Mouse (Mus musculus): ENCODE measurements around the gene Cts7. TPM values are rescaled to one million over a fixed set of nuclear protein-coding genes. Genes with fewer than 3 reads are reported as not detected.

The Cts7 gene
- total RNA-seq (2014; rRNA removed) (not detected in 2 replicates), polyA plus RNA-seq (2012; rRNA removed) (not detected in 2 replicates)

DNA sequence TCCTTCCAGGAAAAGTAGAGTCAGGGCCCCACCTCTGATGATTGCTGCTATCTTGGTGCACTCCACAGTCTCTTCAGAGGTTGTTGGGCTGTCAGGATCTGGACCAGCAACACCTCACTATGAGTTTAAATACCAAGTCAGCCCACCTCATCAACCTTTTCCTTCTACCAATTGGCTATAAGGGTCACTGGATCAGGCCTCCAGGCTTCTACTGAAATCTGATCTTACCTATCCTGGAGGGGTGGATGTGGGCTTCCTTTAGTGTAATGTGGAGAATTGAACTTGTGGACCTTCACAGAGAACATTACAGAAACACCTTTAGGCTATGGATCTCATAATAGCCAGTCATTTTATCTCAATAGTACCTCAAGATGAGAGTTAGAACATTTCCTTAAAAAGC lies at the start of gene Cts7:
Gene Cts7 (minus strand): TSS at position 101 of the 400 bp plus-strand sequence.
- DNase-seq (ENCODE audit: extremely low read depth, low read depth, low spot score): no peak
- Histone ChIP-seq H3K9ac (ENCODE audit: low read depth, low read length) (no peak within 1 kb of the TSS), H3K36me3 (ENCODE audit: control insufficient read depth, insufficient read depth, low read length) (no peaks in the 10 kb centered on the region), H3K4me1 (ENCODE audit: control insufficient read depth, insufficient read depth, low read length) (no peaks in the 10 kb centered on the region), H3K4me3 (ENCODE audit: insufficient read depth, low read depth, low read length) (no peak within 1 kb of the TSS), H3K27ac (replicated peaks; ENCODE audit: insufficient read depth, low read depth, low read length) (no peak within 1 kb of the TSS), H3K27me3 (ENCODE audit: control insufficient read depth, insufficient read depth, low read length) (no peaks in the 10 kb centered on the region), H3K79me2 (ENCODE audit: control insufficient read depth, insufficient read depth, low read length) (no peaks in the 10 kb centered on the region)
- TF ChIP-seq POLR2A (IDR thresholded peaks at IDR 0.05; ENCODE audit: extremely low read depth, insufficient read depth, low read length) (no peak), CTCF (IDR thresholded peaks at IDR 0.05; ENCODE audit: low read depth, low read length) (no peak)

Other genes starting within 250 kb of the Cts7 start
- not detected in 2 replicates for gene Ctsr, start 193.9 kb downstream of the Cts7 start, total RNA-seq (2014; rRNA removed)
- not detected in 2 replicates for gene Ctsr, start 193.9 kb downstream of the Cts7 start, polyA plus RNA-seq (2012; rRNA removed)
- not detected in 2 replicates for gene Cts6, start 154.8 kb downstream of the Cts7 start, total RNA-seq (2014; rRNA removed)
- gene Cts6, start 154.8 kb downstream of the Cts7 start, polyA plus RNA-seq (2012; rRNA removed): not detected in 2 replicates
- not detected in 2 replicates for gene Cts8, start 102.8 kb downstream of the Cts7 start, total RNA-seq (2014; rRNA removed)
- not detected in 2 replicates for gene Cts8, start 102.8 kb downstream of the Cts7 start, polyA plus RNA-seq (2012; rRNA removed)
- gene Gm49398, start 69.4 kb downstream of the Cts7 start, total RNA-seq (2014; rRNA removed): not detected in 2 replicates
- gene Gm49398, start 69.4 kb downstream of the Cts7 start, polyA plus RNA-seq (2012; rRNA removed): not detected in 2 replicates
- not detected in 2 replicates for gene Ctsm, start 183.6 kb upstream of the Cts7 start, total RNA-seq (2014; rRNA removed)
- gene Ctsm, start 183.6 kb upstream of the Cts7 start, polyA plus RNA-seq (2012; rRNA removed): not detected in 2 replicates
- not detected in 2 replicates for gene Gm49352, start 210.0 kb upstream of the Cts7 start, total RNA-seq (2014; rRNA removed)
- not detected in 2 replicates for gene Gm49352, start 210.0 kb upstream of the Cts7 start, polyA plus RNA-seq (2012; rRNA removed)
- not detected in 2 replicates for gene Cts3, start 211.9 kb upstream of the Cts7 start, total RNA-seq (2014; rRNA removed)
- gene Cts3, start 211.9 kb upstream of the Cts7 start, polyA plus RNA-seq (2012; rRNA removed): not detected in 2 replicates